Mouse (Mus musculus) midbrain, embryonic 11.5 days (tissue): Measurements from ENCODE around the gene AC134908.4. TPM values are rescaled to one million over a fixed set of nuclear protein-coding genes. Genes with fewer than 3 reads are reported as not detected.

Experiments used
- ATAC-seq: fragments of 200-750 bp; cut with Nextera tagmentation; 2 replicates; pipeline ENCODE4 v1.8.0; 2017; ENCODE audit warnings: moderate TSS enrichment, moderate library complexity; ENCODE audit not compliant: low FRiP score
- DNase-seq: peaks from one replicate; pipeline ENCODE4 v3.0.0; 2015; ENCODE audit warnings: low spot score; ENCODE audit errors: missing footprints
- H3K27ac ChIP-seq: fragments of 300-500 bp; sonication (generic); 2 replicates; pipeline ENCODE4 v1.5.1; 2014; ENCODE audit warnings: low read depth, low read length
- H3K27me3 ChIP-seq: fragments of 300-500 bp; sonication (generic); 2 replicates; pipeline ENCODE4 v1.6.1; 2014; ENCODE audit warnings: mild to moderate bottlenecking, low read length, moderate library complexity, mixed read lengths; ENCODE audit not compliant: control insufficient read depth, insufficient read depth
- H3K36me3 ChIP-seq: fragments of 300-500 bp; sonication (generic); 2 replicates; pipeline ENCODE4 v1.6.1; 2014; ENCODE audit warnings: mild to moderate bottlenecking, low read length, moderate library complexity, mixed read lengths; ENCODE audit not compliant: control insufficient read depth, insufficient read depth
- H3K4me1 ChIP-seq: fragments of 300-500 bp; sonication (generic); 2 replicates; pipeline ENCODE4 v1.6.1; 2014; ENCODE audit warnings: low read length; ENCODE audit not compliant: control insufficient read depth, insufficient read depth
- H3K4me2 ChIP-seq: fragments of 300-500 bp; sonication (generic); 2 replicates; pipeline ENCODE4 v1.6.1; 2014; ENCODE audit warnings: mild to moderate bottlenecking, moderate library complexity
- H3K4me3 ChIP-seq: fragments of 300-500 bp; sonication (generic); 2 replicates; pipeline ENCODE4 v1.5.1; 2014; ENCODE audit warnings: low read depth, low read length
- H3K9ac ChIP-seq: fragments of 300-500 bp; sonication (generic); 2 replicates; pipeline ENCODE4 v1.6.1; 2014; ENCODE audit warnings: low read length
- H3K9me3 ChIP-seq: fragments of 300-500 bp; sonication (generic); 2 replicates; pipeline ENCODE4 v1.6.1; 2016; ENCODE audit warnings: low read length; ENCODE audit not compliant: control insufficient read depth
- WGBS: fragments of 180-500 bp; shearing (Covaris S2); extraction: QIAGEN DNeasy Blood & Tissue Kit; methylation state at CpG from one replicate; pipeline ENCODE4 v1.1.7; 2014; 5-methylcytosine and 5-hydroxymethylcytosine counted together
- polyA plus RNA-seq: library from polyadenylated mRNA; unstranded; fragments of >200 nt; fragmentation: Nextera tagmentation; extraction: Ambion mirVana; gene quantifications from 2 replicates; pipeline ENCODE4 v1.2.1, GENCODE M21; 2014

The AC134908.4 gene
- polyA plus RNA-seq, 1 experiment from 2014 or later, result not detected

GRCm38 (mm10) chr17:25791320-25791842, 4.1 kb downstream of the AC134908.4 start:
- H3K4me3 ChIP-seq, result peak overlapping the region; percentile 82
- H3K27ac ChIP-seq, result peak overlapping the region; percentile 75; the same call in 1 of the 2 replicates
- no peaks in the 10 kb centered on the region for H3K27me3 ChIP-seq
- peak overlapping the region; percentile 98 for H3K4me2 ChIP-seq
- H3K36me3 ChIP-seq, result 0 out of 2 replicates have a peak, but pooled peaks cover 2% of the 10 kb centered on the region
- ATAC-seq (0 out of 2 replicates have a peak, but pooled peaks have one; percentile 0), DNase-seq (no peak)
- H3K4me1 ChIP-seq, result peaks cover 48% of the 10 kb centered on the region
- no peaks in the 10 kb centered on the region for H3K9me3 ChIP-seq
- 27% methylated on average over 19 of the region's 19 CpGs for WGBS
- peak overlapping the region; percentile 87 for H3K9ac ChIP-seq

DNA sequence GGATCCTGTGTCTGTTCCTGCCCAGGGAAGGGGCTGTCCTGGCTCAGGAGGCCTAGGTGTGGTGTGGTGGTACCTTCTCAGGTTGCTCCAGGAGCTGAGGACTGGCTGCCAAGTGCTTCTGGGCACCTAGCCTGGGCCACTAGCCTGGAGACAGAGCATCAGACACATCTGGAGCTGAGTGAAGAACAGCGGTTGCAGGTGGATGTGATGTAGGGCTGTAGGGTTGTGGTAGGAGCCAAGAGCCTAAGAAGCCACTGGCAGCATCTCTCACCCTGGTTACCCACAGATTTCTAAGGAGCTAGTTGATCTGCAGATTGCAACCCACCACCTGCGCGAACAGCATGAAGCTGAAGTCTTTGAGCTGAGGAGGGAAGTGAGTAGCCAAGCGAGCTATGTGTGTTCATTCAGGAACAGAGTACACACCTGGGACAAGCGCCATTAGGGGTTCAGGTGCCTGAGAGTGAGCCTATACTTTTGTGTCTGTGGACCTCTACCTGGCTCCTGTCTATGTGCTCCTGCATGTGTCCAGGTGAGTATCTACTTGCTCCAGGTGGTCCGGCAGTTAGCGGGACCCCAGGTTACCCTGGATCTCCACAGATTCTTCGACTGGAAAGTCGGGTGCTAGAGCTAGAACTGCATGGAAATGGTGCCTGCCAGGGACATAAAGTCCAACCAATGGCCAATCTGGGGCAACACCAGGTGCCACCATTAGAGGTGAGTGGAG, 8.5 kb downstream of the AC134908.4 start:
- Histone ChIP-seq H3K36me3 (peaks cover 20% of the 10 kb centered on the region), H3K9ac (no peak overlapping the region), H3K4me2 (no peak overlapping the region), H3K4me1 (peaks cover 28% of the 10 kb centered on the region), H3K27ac (no peak overlapping the region), H3K9me3 (no peaks in the 10 kb centered on the region), H3K4me3 (no peak overlapping the region), H3K27me3 (no peaks in the 10 kb centered on the region)
- DNase-seq (no peak), ATAC-seq (no peak)
- WGBS, result 95% methylated on average over 9 of the region's 9 CpGs

DNA sequence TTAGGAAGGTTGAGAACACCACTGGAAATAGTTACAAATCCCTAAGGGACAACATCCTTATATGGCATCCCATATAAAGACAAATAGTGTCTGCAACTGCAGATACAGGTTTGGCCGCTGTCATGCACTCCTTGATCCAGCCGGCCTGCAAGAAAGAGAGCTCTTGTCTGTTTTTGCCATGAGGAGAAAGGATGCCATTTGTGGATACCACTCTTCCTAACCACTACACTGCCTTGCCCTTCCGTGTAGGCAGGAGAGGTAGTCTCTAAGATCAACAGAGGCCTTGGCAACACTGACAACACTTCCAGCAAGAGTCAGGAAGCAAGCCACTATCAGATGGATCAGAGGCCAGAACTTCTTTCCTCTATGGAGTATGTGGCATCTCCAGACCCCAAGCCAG, 9.2 kb downstream of the AC134908.4 start, which contains the start of gene Ccdc78:
Ccdc78 (plus strand) TSS at position 301 of the 400 bp plus-strand sequence.
- H3K9me3 ChIP-seq, result no peaks in the 10 kb centered on the region
- H3K9ac ChIP-seq, result peak within 1 kb of the TSS; percentile 89
- no peaks in the 10 kb centered on the region for H3K27me3 ChIP-seq
- ATAC-seq (no peak), DNase-seq (no peak)
- H3K4me1 ChIP-seq, result peaks cover 25% of the 10 kb centered on the region
- peak within 1 kb of the TSS; percentile 66 for H3K4me3 ChIP-seq
- H3K27ac ChIP-seq, result peak within 1 kb of the TSS; percentile 73
- peaks cover 22% of the 10 kb centered on the region for H3K36me3 ChIP-seq
- 89% methylated on average over 3 of the region's 3 CpGs for WGBS
- H3K4me2 ChIP-seq, result peak within 1 kb of the TSS; percentile 57

DNA sequence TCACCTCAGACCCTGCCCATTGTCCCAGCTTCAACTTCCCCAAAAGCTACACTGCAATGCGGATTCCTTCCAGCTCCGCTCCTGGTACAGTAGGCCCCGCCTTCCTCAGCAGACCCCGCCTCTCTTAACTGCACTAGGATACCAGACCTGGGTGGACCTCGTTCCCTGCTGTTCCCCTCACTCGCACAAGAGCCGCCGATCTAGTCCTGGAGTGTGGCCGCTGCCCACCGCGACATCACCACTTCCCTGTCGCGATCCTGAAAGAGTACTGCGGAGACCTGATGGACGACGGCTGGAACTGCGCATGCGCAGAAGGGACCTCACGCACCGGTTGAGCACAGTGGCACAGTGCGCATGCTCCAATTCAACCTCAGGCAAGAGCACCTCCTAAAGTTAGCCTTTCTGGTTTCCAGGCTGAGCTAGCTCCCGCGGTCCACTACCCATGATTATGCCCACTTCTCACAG, 10.1 kb downstream of the AC134908.4 start, which contains the start of gene Haghl:
Haghl (minus strand) TSS at position 393 of the 465 bp plus-strand sequence.
- H3K36me3 ChIP-seq, result peaks cover 22% of the 10 kb centered on the region
- 0% methylated on average over 23 of the region's 23 CpGs for WGBS
- H3K27me3 ChIP-seq, result no peaks in the 10 kb centered on the region
- H3K9me3 ChIP-seq, result no peaks in the 10 kb centered on the region
- H3K4me3 ChIP-seq, result peak within 1 kb of the TSS; percentile 66
- peak within 1 kb of the TSS; percentile 57 for H3K4me2 ChIP-seq
- peak within 1 kb of the TSS; percentile 89 for H3K9ac ChIP-seq
- DNase-seq (peak; percentile 100), ATAC-seq (peak; percentile 85)
- peaks cover 18% of the 10 kb centered on the region for H3K4me1 ChIP-seq
- H3K27ac ChIP-seq, result peak within 1 kb of the TSS; percentile 73

DNA sequence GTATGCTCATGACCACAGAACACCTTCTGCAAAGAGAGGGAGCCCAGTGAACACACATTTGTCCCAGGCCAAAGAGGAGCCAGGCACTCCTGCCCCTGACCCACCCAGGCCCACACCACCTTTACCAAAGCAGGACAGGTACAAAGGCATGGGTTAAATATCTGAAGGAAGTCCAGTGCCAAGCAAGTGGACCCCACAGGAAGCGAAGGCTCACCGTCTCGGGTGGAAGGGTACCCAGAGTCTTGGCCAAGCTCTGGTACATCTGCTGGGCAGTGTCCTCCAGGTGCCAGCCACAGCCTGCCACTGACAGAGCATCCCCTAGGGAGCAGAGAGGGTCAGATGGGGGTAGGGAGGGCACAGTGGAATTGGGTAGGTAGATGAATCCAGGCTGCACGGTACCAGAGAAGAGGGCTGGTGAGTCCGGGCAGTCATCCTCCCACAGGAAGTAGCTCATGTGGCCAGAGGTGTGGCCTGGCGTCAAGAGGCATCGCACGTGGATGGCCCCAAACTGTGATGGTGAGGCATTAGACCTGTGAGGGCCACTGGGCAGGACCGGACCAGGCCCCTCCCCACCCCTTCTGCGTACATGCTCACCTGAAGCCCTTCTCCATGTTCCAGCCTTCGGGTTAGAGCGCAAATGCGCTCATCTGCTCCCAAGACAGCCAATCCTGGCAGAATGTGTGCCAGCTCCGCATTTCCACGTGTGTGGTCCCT, 11.4 kb downstream of the AC134908.4 start:
- H3K4me3 ChIP-seq, result peak overlapping the region; percentile 66
- H3K9me3 ChIP-seq, result no peaks in the 10 kb centered on the region
- H3K4me1 ChIP-seq, result peaks cover 18% of the 10 kb centered on the region
- DNase-seq, result no peak
- no peak overlapping the region; the same call in 1 of the 2 replicates for H3K27ac ChIP-seq
- 88% methylated on average over 15 of the region's 15 CpGs for WGBS
- H3K9ac ChIP-seq, result peak overlapping the region; percentile 89
- no peaks in the 10 kb centered on the region for H3K27me3 ChIP-seq
- ATAC-seq, result no peak
- peaks cover 20% of the 10 kb centered on the region for H3K36me3 ChIP-seq
- H3K4me2 ChIP-seq, result peak overlapping the region; percentile 57

- Histone ChIP-seq H3K36me3 (peaks cover 20% of the 10 kb centered on the region), H3K27me3 (no peaks in the 10 kb centered on the region), H3K27ac (no peak overlapping the region), H3K9ac (no peak overlapping the region), H3K4me3 (no peak overlapping the region), H3K9me3 (no peaks in the 10 kb centered on the region), H3K4me1 (peaks cover 18% of the 10 kb centered on the region), H3K4me2 (no peak overlapping the region)
- ATAC-seq (no peak), DNase-seq (no peak)
- whole genome bisulfite sequencing, result 84% methylated on average over 7 of the region's 7 CpGs
Observed at GRCm38 (mm10) chr17:25783086-25783485, 12.4 kb downstream of the AC134908.4 start.

- Histone ChIP-seq H3K4me3 (no peak overlapping the region), H3K9ac (no peak overlapping the region), H3K4me1 (peaks cover 18% of the 10 kb centered on the region), H3K27ac (no peak overlapping the region), H3K36me3 (peaks cover 20% of the 10 kb centered on the region), H3K4me2 (no peak overlapping the region), H3K27me3 (no peaks in the 10 kb centered on the region), H3K9me3 (no peaks in the 10 kb centered on the region)
- WGBS, result 84% methylated on average over 6 of the region's 6 CpGs
- ATAC-seq (no peak), DNase-seq (no peak)
Observed at GRCm38 (mm10) chr17:25781339-25781738, 14.1 kb downstream of the AC134908.4 start.

DNA sequence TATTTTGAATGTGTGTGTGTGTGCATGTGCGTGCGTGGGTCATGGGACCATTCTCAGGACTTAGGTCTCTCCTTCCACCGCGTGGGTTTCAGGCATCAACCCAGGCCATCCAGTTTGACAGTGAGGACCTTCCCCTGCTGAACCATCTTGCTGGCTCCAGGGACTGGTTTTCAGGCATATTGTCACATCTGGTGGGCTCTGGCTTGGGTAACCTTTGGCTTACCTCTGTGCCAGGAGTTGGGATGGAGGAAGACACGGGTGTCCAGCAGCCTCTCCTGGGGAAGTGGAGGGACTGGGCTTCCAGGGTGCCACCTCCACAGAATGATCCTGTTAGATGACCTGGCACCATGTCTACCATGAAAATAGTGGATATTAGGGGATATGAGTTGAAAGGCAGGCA, 17.5 kb downstream of the AC134908.4 start:
- peaks cover 4% of the 10 kb centered on the region; the same call in 1 of the 2 replicates for H3K4me1 ChIP-seq
- H3K36me3 ChIP-seq, result peaks cover 12% of the 10 kb centered on the region
- H3K27me3 ChIP-seq, result no peaks in the 10 kb centered on the region
- ATAC-seq (no peak), DNase-seq (no peak)
- H3K4me3 ChIP-seq, result no peak overlapping the region
- 91% methylated on average over 5 of the region's 5 CpGs for WGBS
- H3K27ac ChIP-seq, result no peak overlapping the region
- no peaks in the 10 kb centered on the region for H3K9me3 ChIP-seq
- no peak overlapping the region for H3K9ac ChIP-seq
- H3K4me2 ChIP-seq, result no peak overlapping the region
